Mouse (Mus musculus) CH12.LX (cell line): Measurements from ENCODE around the gene 2810004N23Rik. TPM values are rescaled to one million over a fixed set of nuclear protein-coding genes. Genes with fewer than 3 reads are reported as not detected.

Source experiments
- DNase-seq: peaks from one replicate; pipeline ENCODE4 v3.0.0-alpha.2; 2013; ENCODE audit errors: extremely low read depth
- H3K27ac ChIP-seq: 2 replicates; pipeline ENCODE4 v1.5.1; 2012; ENCODE audit warnings: low read depth, mild to moderate bottlenecking, control low read depth, moderate library complexity; ENCODE audit not compliant: insufficient read depth
- H3K27me3 ChIP-seq: replicated peaks from 2 replicates; pipeline ENCODE3; 2012; ENCODE audit warnings: inconsistent platforms
- H3K36me3 ChIP-seq, 2 experiments: replicated peaks in 1 of 2; 2 replicates each; pipeline versions ENCODE3 to v1.6.1; 2012; ENCODE audit warnings: inconsistent platforms in 1 of 2, low read length in 1 of 2, mild to moderate bottlenecking in 1 of 2, mixed read lengths in 1 of 2, moderate library complexity in 1 of 2; ENCODE audit not compliant: control insufficient read depth in 1 of 2, insufficient read depth in 1 of 2
- H3K4me1 ChIP-seq, 2 experiments: 2 replicates each; pipeline ENCODE4 v1.6.1; 2012; ENCODE audit warnings: inconsistent platforms in 1 of 2, moderate library complexity in 1 of 2; ENCODE audit not compliant: insufficient read depth in 2 of 2, control insufficient read depth in 1 of 2
- H3K4me2 ChIP-seq: 2 replicates; pipeline ENCODE4 v1.6.1; 2012; ENCODE audit warnings: low read depth, mild to moderate bottlenecking, control low read depth; ENCODE audit not compliant: poor library complexity, insufficient read depth, severe bottlenecking
- H3K4me3 ChIP-seq, 3 experiments: fragments of 150-350 bp in 1 of 3; sonication (generic) in 1 of 3; replicated peaks in 1 of 3; 2 replicates each; pipeline versions ENCODE3 to v1.5.1; 2011 to 2012; ENCODE audit warnings: low read depth in 2 of 3, low read length in 2 of 3, mild to moderate bottlenecking in 2 of 3, moderate library complexity in 2 of 3, control low read depth in 1 of 3, improper control_type of control experiment in 1 of 3, inconsistent platforms in 1 of 3, mixed read lengths in 1 of 3; ENCODE audit not compliant: poor library complexity in 1 of 3
- H3K79me2 ChIP-seq: replicated peaks from 2 replicates; pipeline ENCODE4 v1.6.1; 2012; ENCODE audit warnings: mild to moderate bottlenecking, moderate library complexity; ENCODE audit not compliant: control insufficient read depth, poor library complexity, insufficient read depth, severe bottlenecking; ENCODE audit errors: extremely low read depth
- H3K9ac ChIP-seq: 2 replicates; pipeline ENCODE4 v1.6.1; 2012; ENCODE audit warnings: low read depth, mild to moderate bottlenecking, control low read depth, moderate library complexity; ENCODE audit not compliant: insufficient read depth
- H3K9me3 ChIP-seq: replicated peaks from 2 replicates; pipeline ENCODE3; 2012; ENCODE audit warnings: low read length, inconsistent platforms, mixed read lengths
- CHD1 ChIP-seq: IDR thresholded peaks from 2 replicates; pipeline ENCODE4 v1.6.1; 2012; ENCODE audit warnings: low read depth, low read length, improper control_type of control experiment, inconsistent platforms
- E2F4 ChIP-seq: IDR thresholded peaks from 2 replicates; pipeline ENCODE4 v1.6.1; 2011; ENCODE audit warnings: low read depth, low read length, improper control_type of control experiment; ENCODE audit not compliant: insufficient replicate concordance
- ELF1 ChIP-seq: IDR thresholded peaks from 2 replicates; pipeline ENCODE4 v1.6.1; 2014; ENCODE audit warnings: low read depth, mild to moderate bottlenecking, inconsistent platforms, low read length, improper control_type of control experiment
- EP300 ChIP-seq: IDR thresholded peaks from 2 replicates; pipeline ENCODE4 v1.6.1; 2011; ENCODE audit warnings: low read length, improper control_type of control experiment
- IRF4 ChIP-seq: IDR thresholded peaks from 2 replicates; pipeline ENCODE4 v1.6.1; 2014; ENCODE audit warnings: low read depth, mild to moderate bottlenecking, inconsistent platforms, low read length, improper control_type of control experiment
- JUN ChIP-seq: IDR thresholded peaks from 2 replicates; pipeline ENCODE4 v1.6.1; 2011; ENCODE audit warnings: low read depth, mild to moderate bottlenecking, low read length, improper control_type of control experiment, moderate library complexity; ENCODE audit not compliant: insufficient read depth
- JUND ChIP-seq: conservative IDR thresholded peaks from 2 replicates; pipeline ENCODE4 v1.6.1; 2011; ENCODE audit warnings: low read depth, low read length, improper control_type of control experiment
- MAFK ChIP-seq: IDR thresholded peaks from 2 replicates; pipeline ENCODE4 v1.6.1; 2011; ENCODE audit warnings: low read length, improper control_type of control experiment; ENCODE audit not compliant: insufficient replicate concordance
- MAX ChIP-seq: IDR thresholded peaks from 2 replicates; pipeline ENCODE4 v1.6.1; 2011; ENCODE audit warnings: low read length, improper control_type of control experiment
- MAZ ChIP-seq: IDR thresholded peaks from 2 replicates; pipeline ENCODE4 v1.6.1; 2012; ENCODE audit warnings: low read depth, mild to moderate bottlenecking, inconsistent platforms, low read length, improper control_type of control experiment, moderate library complexity
- MEF2A ChIP-seq: IDR thresholded peaks from 2 replicates; pipeline ENCODE4 v1.6.1; 2014; ENCODE audit warnings: low read depth, mild to moderate bottlenecking, inconsistent platforms, low read length, improper control_type of control experiment, borderline replicate concordance
- MYC ChIP-seq: IDR thresholded peaks from 2 replicates; pipeline ENCODE4 v1.6.1; 2011; ENCODE audit warnings: low read depth, mild to moderate bottlenecking, improper control_type of control experiment, low read length
- NRF1 ChIP-seq: IDR thresholded peaks from 2 replicates; pipeline ENCODE4 v1.6.1; 2014; ENCODE audit warnings: low read depth, mild to moderate bottlenecking, inconsistent platforms, low read length, improper control_type of control experiment, moderate library complexity
- PAX5 ChIP-seq: IDR thresholded peaks from 2 replicates; pipeline ENCODE4 v1.6.1; 2012; ENCODE audit warnings: low read length, inconsistent platforms, mixed read lengths
- POLR2AphosphoS2 ChIP-seq: IDR thresholded peaks from 2 replicates; pipeline ENCODE4 v1.6.1; 2011; ENCODE audit warnings: low read depth, low read length, improper control_type of control experiment
- RCOR1 ChIP-seq: conservative IDR thresholded peaks from 2 replicates; pipeline ENCODE4 v1.6.1; 2012; ENCODE audit warnings: low read depth, mild to moderate bottlenecking, inconsistent platforms, low read length, improper control_type of control experiment
- SIN3A ChIP-seq: IDR thresholded peaks from 2 replicates; pipeline ENCODE4 v1.6.1; 2012; ENCODE audit warnings: low read length, improper control_type of control experiment, inconsistent platforms
- USF1 ChIP-seq: IDR thresholded peaks from 2 replicates; pipeline ENCODE4 v1.6.1; 2014; ENCODE audit warnings: low read depth, mild to moderate bottlenecking, inconsistent platforms, low read length, improper control_type of control experiment
- USF2 ChIP-seq: conservative IDR thresholded peaks from 2 replicates; pipeline ENCODE4 v1.6.1; 2011; ENCODE audit warnings: low read depth, low read length, improper control_type of control experiment
- ZC3H11A ChIP-seq: IDR thresholded peaks from 2 replicates; pipeline ENCODE4 v1.6.1; 2012; ENCODE audit warnings: low read depth, mild to moderate bottlenecking, inconsistent platforms, low read length, improper control_type of control experiment
- ZKSCAN1 ChIP-seq: IDR thresholded peaks from 2 replicates; pipeline ENCODE4 v1.6.1; 2012; ENCODE audit warnings: low read depth, inconsistent platforms, low read length, improper control_type of control experiment, borderline replicate concordance
- dilution Hi-C: fragments of 300-500 bp; cut with MboI; formaldehyde crosslinking; loops from 2 replicates; pipeline ENCODE4 v1.14.3; 2020; ENCODE audit warnings: low sequenced_read_pairs; ENCODE audit not compliant: extremely low pct_unique_long_range_greater_than_20kb, extremely low pct_ligation_motif_present
- in situ Hi-C: fragments of 300-500 bp; cut with MboI; formaldehyde crosslinking; loops from 3 replicates; pipeline ENCODE4 v1.14.3; 2019; ENCODE audit warnings: low sequenced_read_pairs, low pct_ligation_motif_present, low pct_unique_long_range_greater_than_20kb, mixed read lengths
- polyA plus RNA-seq: library from polyadenylated mRNA; unstranded; fragments of >175 nt; gene quantifications from 2 replicates; pipeline ENCODE4 v1.2.1, GENCODE M21; 2012; ENCODE audit warnings: low read depth; ENCODE audit not compliant: insufficient read length
- total RNA-seq, 2 experiments: library from RNA; depleted of rRNA; stranded (reverse); fragments of 300-350 nt in 1 of 2; fragments of >200 nt in 1 of 2; gene quantifications; 2 replicates each; pipeline ENCODE4 v1.2.3; 2012 to 2014

Gene 2810004N23Rik
- total and polyA plus RNA-seq, 3 experiments: 45.1 to 75.7 (median 47.6) TPM

DNA sequence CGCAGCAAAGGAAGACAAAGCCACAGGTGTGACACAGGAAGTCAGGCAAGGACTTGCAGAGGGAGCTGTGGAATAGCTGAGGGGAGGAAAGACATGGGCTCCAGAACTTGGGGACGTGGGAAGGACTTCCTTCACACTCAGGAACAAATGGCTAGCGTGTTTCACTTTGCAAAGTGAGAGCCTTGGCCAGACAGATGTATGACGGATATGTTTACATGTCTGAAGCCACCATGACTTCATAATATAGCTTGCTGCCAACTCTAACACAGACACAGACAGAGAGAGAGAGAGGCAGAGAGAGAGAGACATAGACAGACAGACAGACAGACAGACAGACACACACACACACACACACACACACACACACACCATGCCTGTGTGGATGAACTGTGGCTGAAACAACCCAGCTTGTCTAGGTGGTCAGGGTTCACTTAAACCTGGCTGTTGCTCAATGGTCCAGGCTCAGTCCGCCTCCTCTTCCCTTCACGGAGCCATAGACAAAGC, 43.3 kb downstream of the 2810004N23Rik start:
- no peak overlapping the region for H3K4me3 ChIP-seq
- no peaks in the 10 kb centered on the region for H3K36me3 ChIP-seq
- H3K4me2 ChIP-seq: no peak overlapping the region
- peaks cover 0 to 2% of the 10 kb centered on the region in 2 experiments; a peak in 1 of 4 replicates for H3K4me1 ChIP-seq
- dilution Hi-C loops: no loop called here
- H3K27me3 ChIP-seq: peaks cover 56% of the 10 kb centered on the region
- H3K9ac ChIP-seq: no peak overlapping the region
- H3K79me2 ChIP-seq: no peaks in the 10 kb centered on the region
- TF ChIP-seq MAZ: no peak
- no peak for TF ChIP-seq MAX
- TF ChIP-seq, all 38 proteins: peak for 0
- peaks cover 35% of the 10 kb centered on the region for H3K9me3 ChIP-seq
- no peak for DNase-seq
- H3K27ac ChIP-seq: no peak overlapping the region
- in situ Hi-C loops: loop anchor here (10.0 kb wide), 1 partner anchor 55 kb away; no protein-coding TSS in a partner anchor

DNA sequence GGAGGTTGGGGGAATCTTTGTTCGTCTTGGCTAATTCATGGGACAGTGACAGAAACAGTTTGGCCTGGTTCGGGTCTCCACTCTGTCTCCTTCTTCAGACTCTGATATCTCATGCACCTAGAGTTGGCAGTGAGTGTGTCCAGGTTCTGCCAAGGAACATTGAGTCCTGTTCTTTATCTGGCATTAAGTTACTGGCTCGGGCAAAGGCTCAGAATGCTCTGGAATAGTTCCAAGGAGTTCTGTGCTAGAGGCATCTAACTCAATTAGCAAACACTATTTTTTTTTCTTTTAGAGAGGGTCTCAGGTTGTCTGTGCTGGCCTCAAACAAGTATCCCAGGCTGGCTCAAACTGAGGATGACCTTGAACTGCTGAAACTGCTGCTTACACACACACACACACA, 45.6 kb downstream of the 2810004N23Rik start:
- H3K4me2 ChIP-seq: no peak overlapping the region
- H3K4me1 ChIP-seq: peaks cover 4 to 8% of the 10 kb centered on the region in 2 experiments; a peak in 1 of 4 replicates
- no peak overlapping the region for H3K27ac ChIP-seq
- H3K79me2 ChIP-seq: no peaks in the 10 kb centered on the region
- DNase-seq: no peak
- no peak overlapping the region for H3K4me3 ChIP-seq
- H3K27me3 ChIP-seq: peaks cover 40% of the 10 kb centered on the region
- no peaks in the 10 kb centered on the region for H3K36me3 ChIP-seq
- dilution Hi-C loops: no loop called here
- peaks cover 29% of the 10 kb centered on the region for H3K9me3 ChIP-seq
- H3K9ac ChIP-seq: no peak overlapping the region
- TF ChIP-seq SIN3A (no peak), RCOR1 (no peak), NRF1 (no peak), MAZ (no peak), E2F4 (no peak), ZKSCAN1 (no peak), POLR2AphosphoS2 (no peak), EP300 (no peak), IRF4 (no peak), USF2 (no peak), MEF2A (no peak), JUND (no peak), MYC (no peak), MAFK (no peak), USF1 (no peak), JUN (no peak), ELF1 (no peak), PAX5 (no peak), ZC3H11A (no peak), CHD1 (no peak)
- in situ Hi-C loops: loop anchor here (10.0 kb wide), 1 partner anchor 53 kb away; no protein-coding TSS in a partner anchor
